Mouse (Mus musculus) brain, embryonic 18.5 days (tissue): Measurements from ENCODE around the gene Mettl21e.
"Not testable (repeated sequence)": the region's sequence is repeated elsewhere in the genome, so short reads cannot be mapped to it uniquely, and the experiment has no call there.

ENCODE experiments used
- DNase-seq: peaks from one replicate; pipeline ENCODE4 v3.0.0-alpha.2; 2012; ENCODE audit warnings: low read depth, low spot score

Mettl21e gene

DNA sequence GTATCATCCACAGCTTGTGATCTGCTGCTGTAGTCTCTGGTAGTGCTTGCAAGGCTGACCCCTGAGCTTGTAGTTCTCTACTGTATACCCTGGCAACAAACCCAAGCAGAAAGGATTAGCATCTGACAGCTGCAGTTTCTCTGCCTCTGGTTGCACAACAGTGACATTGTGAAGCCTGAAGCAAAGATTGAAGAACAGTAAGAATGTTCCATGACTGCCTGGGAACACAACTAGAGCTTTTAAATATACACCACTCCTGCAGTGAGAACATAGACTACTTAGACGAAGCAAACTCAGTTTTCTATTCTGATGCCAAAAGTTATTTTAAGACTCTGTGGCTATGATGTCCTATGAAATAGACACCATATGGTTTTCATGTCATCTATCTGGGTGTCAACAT is at the start of gene Mettl21e:
TSS of gene Mettl21e (minus strand) at position 86 of the 400 bp plus-strand sequence.
- DNase-seq = no peak

DNA sequence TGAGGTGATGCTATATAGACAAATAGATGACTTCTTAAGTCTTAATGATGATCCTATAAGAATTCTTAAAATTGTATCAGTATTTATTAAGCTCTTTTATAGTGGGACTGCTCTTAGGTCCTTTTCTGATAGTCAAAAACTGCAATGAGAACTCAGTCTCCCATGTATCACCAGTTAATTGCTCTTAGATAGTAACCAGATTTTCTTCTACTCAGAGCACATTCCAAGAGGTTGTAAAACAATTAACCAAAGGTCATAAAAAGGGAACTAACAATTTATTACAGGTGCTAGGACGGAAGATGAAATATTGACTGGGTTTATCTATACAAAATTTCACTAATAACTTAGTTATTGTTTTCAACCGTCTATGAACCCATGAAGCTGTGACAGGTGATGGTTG is 21.7 kb upstream of the Mettl21e start:
- DNase-seq = not testable (repeated sequence)

DNA sequence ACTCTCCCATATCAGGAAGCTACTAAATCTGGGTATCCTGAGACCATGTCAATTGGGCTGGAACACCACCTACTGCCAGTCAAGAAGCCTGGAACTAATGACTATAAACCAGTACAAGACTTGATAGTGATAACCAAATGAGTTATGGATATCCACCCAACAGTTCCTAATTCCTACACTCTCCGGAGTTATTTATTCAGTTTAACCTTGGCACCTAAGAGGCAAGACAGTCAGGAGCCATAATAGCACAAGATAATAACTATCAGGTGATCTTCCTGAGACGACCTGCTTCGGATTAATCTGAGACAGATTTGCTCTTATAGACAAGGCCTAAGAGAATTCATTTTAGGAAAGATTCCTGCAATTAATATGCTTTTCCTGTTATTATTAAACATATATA is 21.2 kb upstream of the Mettl21e start:
- DNase-seq = no peak

DNA sequence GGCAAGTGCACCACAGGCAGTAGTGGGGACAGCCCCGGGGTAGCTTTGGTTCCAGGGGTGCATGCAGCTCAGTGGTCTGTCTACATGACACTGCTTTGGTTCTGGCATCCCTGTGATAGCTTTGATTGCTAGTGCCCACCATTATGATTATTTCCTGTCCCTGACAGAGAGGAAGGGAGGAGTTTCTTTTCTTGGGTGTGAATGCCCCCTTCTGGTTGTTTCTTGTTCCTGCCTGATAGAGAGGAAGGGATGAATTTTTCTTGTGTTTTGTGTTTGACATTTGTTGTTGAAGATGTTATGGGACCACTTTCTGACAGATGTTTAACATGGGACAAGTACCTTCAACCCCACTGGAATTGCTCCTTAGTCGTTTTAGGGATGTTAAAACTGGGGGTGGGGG is 18.5 kb upstream of the Mettl21e start:
- DNase-seq = no peak

DNA sequence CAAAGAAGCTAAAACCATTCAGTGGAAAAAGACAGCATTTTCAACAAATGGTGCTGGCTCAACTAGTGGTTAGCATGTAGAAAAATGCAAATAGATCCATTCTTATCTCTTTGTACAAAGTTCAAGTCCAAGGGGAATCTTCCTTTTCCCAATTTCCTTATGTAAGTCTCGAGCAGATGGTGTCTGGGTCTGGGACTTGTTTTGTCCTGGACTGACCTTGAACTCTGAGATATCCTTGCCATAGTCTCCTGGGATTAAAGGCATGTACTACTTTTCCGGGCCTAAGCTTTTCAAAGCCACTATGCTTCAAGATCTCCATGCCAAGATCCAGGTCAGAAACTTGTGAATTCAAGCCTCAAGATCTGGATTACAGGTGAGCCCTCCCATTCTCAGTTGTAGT is 16.6 kb upstream of the Mettl21e start:
- DNase-seq = no peak

DNA sequence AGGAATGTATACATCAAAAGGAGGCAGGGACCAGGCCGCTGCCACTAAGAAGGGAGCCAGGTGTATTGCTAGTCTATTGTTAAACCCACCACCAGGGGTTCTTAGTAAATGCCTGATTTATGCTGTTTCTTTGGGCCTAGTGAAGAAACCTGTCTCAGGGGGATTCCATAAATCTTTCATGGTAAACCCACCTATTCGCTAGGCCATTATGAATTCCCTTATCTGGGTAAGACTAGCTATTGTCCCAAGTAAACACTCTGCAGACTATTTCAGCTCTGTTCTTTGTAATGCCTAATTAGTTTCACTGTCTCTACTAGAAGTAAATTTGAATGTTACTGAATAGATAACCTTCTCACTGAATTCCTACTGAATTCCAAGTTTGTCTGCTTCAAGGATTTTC is 15.8 kb upstream of the Mettl21e start:
- not testable (repeated sequence) for DNase-seq

DNA sequence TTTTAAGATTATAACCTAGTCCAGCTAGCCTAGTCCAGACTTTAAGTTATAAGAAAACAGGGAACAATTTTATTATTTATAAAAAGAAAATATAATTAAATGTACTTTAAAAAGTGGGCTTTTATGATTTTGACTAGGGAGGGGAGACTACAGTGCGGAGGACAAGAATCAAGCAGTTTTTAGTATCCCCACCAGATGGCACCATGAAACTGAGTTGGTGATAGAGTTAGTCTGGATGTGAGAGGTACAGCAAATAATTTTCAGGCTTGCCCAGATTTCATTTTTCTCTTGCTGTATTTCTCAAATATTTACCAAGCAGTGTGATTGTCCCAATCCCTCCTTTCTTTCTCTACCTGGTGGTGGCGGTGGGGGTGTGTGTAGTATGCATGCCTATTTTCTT is 10.3 kb upstream of the Mettl21e start:
- no peak for DNase-seq

DNA sequence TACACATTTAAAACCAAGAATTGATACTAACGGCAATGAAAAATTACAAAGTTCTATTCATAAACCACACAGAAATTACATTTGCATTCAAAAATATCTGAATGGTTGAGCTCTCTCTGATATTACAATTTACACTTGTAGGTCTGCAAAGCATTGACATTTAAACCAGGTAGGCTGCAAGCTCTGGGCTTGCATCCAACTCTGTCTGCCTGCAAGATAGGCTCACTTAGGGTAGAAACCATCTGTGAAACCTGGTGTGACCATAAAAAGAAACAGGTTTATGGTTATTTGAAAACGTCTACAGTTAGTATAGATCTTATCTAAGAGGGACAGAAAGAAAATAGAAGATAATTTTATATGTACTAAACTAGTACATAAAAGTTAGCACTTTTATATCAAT is 1.6 kb downstream of the Mettl21e start:
- no peak for DNase-seq

DNA sequence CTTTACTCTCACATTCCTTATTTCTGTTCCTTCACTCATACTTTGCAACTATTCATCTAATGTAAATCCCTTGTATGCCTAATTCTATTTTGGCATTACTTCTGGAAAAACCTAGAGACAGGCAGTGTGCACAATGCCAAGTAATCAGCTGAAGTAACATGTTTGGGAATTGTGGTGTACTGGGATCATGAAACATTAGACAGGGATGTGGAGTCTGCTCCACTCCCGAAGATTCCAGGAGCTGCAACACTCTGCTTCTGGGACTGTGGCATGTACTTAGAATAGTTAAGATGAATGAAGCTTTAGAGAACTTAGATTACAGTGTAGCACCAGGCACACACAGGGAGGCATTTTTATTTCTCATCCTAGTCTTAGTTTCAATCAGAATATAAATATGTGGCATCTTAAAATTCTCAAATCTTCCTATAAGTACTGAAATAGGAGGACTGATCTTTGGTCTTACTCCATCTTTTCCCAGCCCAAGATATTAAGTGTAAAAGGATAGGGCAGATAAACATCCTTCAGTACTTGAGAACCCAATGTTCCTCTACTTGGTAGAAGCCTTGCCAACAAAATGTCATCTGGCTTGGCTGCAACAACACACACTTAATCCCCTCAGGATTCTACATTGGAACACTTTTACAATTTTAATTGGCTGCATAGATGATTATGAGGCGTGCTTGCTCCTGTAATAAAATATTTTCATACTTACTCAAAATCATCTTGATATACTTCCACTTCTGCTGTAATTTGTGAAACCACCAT is 2.2 kb downstream of the Mettl21e start:
- DNase-seq = no peak

DNA sequence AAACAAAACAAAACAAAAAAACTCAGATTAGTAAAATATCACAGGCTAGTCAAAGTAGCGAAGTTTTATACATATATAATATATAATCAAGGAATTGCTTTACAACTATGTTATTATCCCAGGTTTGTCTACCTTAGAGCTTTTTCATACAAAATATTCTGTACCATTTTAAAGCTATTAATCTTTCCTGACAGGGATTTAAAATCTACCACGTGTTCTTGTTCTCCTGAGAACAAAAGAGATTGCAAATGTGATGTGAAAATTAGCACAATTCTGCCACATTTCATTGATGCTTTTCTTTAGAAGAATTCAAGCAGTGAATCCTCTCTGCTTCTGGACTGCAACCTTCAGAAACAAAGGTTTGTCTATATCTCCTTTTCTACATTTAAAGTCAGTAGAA is 4.3 kb downstream of the Mettl21e start:
- DNase-seq = no peak

DNA sequence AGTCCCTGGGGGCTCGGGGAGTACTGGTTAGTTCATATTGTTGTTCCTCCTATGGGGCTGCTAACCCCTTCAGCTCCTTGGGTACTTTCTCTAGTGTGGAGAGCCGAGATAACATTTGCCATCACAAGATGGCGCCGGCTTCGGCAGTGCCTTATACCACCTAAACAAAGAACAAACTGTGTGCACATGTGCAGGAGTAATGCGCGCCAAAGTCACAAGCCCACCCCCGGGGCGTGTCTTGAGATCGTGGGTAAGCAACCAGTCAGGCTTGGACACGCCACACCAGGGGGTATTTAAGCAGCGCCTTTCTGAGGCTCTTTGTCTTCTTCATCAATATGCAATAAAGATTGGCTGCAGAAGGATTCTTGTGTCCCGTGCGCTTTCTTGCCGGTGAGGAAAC is 15.9 kb downstream of the Mettl21e start:
- no peak for DNase-seq

DNA sequence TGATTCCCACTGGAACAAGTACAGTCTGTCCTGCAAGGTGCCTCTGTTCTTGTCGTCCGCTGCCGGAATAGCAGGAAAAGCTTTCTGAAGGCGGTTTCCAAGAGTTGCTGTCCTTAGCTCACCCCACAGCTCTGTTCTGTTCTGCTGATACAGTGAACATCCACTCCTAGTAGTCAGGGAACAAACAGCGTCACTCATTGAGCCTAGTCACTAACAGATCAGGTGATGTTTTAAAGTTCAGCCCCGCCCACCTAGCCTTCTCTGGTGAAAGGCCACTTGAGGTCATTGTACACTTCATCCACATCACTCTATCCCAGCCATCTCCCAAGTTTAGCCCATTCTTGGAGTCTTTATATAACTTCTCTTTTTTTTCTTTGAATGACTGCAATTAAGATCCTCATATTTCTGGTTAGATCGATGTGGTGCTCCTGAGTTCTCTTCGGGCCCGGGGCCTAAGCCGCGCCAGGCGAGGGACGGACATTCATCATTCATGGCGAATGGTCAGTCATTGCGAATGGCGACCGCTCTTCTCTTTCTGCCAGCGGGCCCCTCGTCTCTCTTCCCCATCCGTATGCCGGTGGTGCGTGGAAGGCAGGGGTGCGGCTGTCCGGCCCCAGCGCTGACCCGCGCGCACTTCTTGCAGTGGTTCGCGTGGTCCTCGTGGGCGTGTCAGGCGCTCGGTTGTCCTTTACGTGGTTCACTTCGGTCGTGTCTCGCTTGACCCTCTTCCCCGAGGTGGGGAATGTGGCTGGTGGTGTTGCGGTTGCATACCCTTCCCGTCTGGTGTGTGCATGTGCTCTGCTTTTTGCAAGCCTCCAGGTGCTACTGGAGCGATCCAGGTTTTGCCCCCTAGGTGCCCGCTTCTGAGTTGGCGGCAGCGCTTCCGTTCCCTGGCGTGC is 20.2 kb downstream of the Mettl21e start:
- DNase-seq = no peak

DNA sequence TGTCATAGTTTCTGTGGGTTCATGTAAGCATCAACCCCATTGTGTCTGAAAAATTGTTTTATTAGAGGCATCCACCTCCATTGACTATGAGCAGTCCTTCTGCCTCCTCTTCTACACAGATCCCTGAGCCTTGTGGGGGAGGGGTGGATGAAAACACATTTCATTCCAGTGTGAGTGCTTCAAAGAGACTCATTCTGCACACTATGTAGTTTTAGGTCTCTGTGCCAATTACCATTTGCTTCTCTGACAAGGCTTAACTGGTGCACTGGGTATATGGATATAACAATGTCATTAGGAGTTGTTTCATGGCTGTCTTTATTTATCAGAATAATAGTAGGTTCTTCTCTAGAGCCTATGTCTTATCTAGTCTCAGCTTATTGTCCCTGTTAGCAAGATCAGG is 32.4 kb downstream of the Mettl21e start:
- no peak for DNase-seq

DNA sequence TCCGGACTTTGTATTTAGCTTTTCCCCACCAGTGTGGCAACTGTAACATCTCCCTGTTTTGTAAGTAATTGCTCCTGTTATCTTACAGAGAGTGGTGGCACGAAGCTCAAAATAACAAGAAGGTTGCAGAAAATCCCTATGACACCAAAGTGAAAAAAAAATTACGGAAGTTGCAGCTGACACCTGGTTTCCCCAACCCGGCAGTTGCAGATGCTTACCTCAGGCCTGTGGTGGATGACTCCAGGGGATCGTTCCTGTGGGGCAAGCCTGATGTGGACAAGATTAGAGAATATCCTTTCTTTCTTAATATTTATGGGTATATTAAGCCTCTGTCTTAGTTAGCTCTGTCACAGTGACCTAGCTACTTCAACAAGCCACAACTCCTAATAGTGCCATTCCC is 40.7 kb downstream of the Mettl21e start:
- DNase-seq = no peak

DNA sequence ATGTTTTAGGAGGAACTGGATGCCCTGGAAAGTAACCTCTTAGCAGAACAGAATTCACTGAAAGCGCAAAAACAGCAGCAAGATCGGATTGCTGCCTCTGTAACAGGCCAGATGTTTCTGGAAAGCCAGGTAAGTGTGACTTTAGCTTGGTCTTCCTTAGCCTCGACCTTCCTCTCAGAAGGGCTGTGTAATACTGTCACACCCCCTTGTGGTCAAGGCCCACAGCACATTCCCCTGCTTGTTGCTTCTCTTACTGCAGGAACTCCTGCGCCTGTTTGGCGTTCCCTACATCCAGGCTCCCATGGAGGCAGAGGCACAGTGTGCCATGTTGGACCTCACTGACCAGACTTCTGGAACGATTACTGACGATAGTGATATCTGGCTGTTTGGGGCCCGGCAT is 44.9 kb downstream of the Mettl21e start:
- DNase-seq = no peak

DNA sequence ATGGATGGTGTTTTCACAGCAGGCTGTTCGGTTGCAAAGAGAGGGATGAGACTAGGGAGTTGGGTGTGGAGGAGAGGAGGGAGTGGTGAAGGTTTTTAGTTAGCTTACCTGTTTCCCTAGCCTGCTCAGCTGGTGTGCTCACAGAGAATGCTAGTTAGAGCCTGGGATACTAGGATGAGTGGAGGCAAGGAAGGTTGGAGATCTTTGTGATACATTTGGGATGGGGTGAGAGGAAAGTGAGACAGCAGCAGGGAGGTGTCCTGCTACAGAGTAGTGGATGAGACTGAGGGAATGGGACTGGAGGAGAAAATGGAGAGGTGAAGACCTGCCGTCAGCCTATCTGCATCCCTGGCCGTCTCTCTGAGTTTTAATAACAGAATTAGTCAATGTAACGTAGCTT is 46.1 kb downstream of the Mettl21e start:
- DNase-seq = no peak

DNA sequence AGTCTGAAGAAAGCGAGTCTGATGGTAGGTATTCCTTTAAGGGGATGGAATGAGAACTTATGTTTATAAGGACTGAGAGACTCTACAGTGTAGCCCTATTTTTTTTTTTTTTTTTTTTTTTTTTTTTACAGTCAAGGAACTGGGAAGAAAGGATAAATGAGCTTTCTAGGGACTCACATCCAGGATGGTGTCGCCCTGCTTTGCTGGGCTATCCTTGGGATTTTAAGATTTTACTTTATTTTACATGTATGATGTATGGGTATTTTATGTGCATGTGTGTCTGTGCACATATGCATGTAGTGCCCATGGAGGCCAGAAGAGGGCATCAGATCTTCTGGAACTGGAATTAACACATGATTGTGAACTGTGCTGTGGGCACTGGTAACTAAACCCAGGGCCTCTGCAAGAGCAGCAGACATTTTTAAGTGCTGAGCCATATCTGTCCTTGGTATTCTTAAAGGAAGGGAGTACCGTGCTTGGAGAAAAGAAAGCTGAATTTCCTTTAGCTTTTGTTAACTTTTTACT is 50.8 kb downstream of the Mettl21e start:
- DNase-seq = no peak

DNA sequence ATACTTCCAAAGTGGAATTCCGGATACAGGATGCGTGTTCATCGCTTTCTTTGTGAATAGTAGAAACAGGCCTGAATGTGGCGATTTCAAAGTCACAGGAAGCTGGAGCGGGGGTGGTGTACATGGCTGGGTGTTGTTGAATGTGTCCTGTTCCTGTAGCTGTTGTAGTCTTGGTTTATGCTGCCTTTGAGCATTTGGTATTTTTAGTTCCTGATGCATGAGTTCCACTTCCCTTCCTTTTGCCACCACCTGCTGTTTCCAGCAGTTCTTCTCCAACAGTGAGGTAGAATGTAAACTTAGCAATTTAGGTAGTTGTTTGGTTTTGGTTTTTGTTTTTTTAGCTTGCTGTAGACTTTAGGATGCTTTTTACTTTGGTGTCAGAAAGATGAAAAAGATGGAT is 56.4 kb downstream of the Mettl21e start:
- DNase-seq = no peak

DNA sequence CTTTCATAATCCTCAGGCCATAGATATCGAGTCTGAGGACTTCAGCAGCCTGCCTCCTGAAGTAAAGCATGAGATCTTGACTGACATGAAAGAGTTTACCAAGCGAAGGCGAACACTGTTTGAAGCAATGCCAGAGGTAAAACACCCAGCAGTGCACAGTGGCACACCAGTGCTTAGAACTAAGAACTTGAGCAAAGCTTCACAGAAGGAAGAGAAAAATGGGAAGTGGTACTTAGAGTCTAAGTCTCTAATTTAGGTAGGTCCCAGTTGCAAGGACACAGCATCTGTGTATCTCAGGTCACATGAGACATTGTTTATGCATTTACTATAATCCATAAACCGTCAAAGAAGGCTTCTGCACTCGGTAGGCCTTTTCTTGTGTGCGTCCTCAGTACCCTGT is 56.9 kb downstream of the Mettl21e start:
- DNase-seq = no peak

DNA sequence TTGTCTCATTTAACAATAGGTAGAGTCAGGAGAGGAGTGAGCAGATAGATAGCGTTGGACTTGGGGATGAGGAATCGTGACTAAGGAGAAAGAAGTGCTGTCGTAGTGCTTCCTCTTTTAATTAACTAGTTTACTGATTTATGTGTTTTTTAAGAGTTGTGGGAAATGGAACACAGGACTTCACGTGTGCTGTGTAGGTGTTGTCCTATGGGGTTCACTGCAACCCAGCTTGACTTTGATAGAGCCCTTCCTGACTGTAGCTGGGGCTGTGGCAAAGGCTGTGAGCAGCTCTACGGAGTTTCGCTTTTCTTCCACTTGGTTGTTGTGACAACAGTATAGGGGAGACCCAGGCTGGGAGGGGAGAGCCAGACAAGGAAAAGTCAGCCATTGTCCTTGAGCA is 60.4 kb downstream of the Mettl21e start:
- DNase-seq = no peak

DNA sequence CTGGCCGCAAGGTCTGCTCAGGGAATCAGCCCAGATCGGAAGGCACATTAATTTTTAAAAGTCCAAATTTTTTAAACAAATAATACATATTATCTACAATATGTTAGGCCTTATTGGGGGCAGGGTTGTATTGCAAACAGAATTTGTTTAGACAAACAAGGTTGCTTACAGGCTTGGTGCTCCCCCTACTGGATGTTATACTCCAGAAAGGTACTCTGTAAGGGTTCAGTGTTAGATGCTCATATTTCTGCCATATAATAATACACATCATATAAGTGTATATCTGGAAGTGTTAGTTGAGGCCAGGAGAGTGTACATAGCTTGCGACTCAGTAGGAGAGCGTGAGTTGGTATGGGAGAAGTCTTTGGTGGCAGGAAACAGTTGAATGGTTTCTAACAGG is 63.5 kb downstream of the Mettl21e start:
- DNase-seq = no peak
